Mouse (Mus musculus): ENCODE data around the gene 2510039O18Rik. TPM values are rescaled to one million over a fixed set of nuclear protein-coding genes. Genes with fewer than 3 reads are reported as not detected.

Gene 2510039O18Rik
- total RNA-seq, 2 experiments from 2014 or later, result 27.0 to 27.9 TPM

GRCm38 (mm10) chr4:147976237-147976636 lies 35.5 kb downstream of the 2510039O18Rik start:
- DNase-seq (ENCODE audit: low spot score in 2 of 2), result no peak
- TF ChIP-seq CTCF (conservative IDR thresholded peaks at IDR 0.05), result no peak
- H3K27ac ChIP-seq, result no peak overlapping the region
- H3K4me3 ChIP-seq, result no peak overlapping the region

- no peak overlapping the region for H3K4me3 ChIP-seq
- no peak for DNase-seq (ENCODE audit: low spot score in 2 of 2)
- TF ChIP-seq CTCF (conservative IDR thresholded peaks at IDR 0.05), result no peak
- no peak overlapping the region for H3K27ac ChIP-seq
These were observed 37.0 kb downstream of the 2510039O18Rik start for GRCm38 (mm10) chr4:147977726-147978125.

- no peak overlapping the region for H3K4me3 ChIP-seq
- DNase-seq (ENCODE audit: low spot score in 2 of 2), result no peak
- TF ChIP-seq CTCF (conservative IDR thresholded peaks at IDR 0.05), result no peak
- no peak overlapping the region for H3K27ac ChIP-seq
These were observed 37.7 kb downstream of the 2510039O18Rik start for GRCm38 (mm10) chr4:147978391-147978790.

- Histone ChIP-seq H3K27ac (no peak overlapping the region), H3K4me3 (no peak overlapping the region)
- DNase-seq (ENCODE audit: low spot score in 2 of 2), result no peak
- no peak for TF ChIP-seq CTCF (conservative IDR thresholded peaks at IDR 0.05)
These were observed 38.8 kb downstream of the 2510039O18Rik start for GRCm38 (mm10) chr4:147979441-147979860.

GRCm38 (mm10) chr4:147985205-147986132 lies 44.8 kb downstream of the 2510039O18Rik start, which contains the start of gene Nppb:
Gene Nppb (plus strand): TSS chr4:147985788.
- TF ChIP-seq CTCF (conservative IDR thresholded peaks at IDR 0.05), result no peak
- no peak for DNase-seq (ENCODE audit: low spot score in 2 of 2)
- Histone ChIP-seq H3K27ac (no peak within 1 kb of the TSS), H3K4me3 (no peak within 1 kb of the TSS)

- no peak overlapping the region for H3K4me3 ChIP-seq
- H3K27ac ChIP-seq, result no peak overlapping the region
- no peak for TF ChIP-seq CTCF (conservative IDR thresholded peaks at IDR 0.05)
- DNase-seq (ENCODE audit: low spot score in 2 of 2), result no peak
These were observed 52.9 kb downstream of the 2510039O18Rik start for GRCm38 (mm10) chr4:147993571-147994095.

GRCm38 (mm10) chr4:147995311-147995710 lies 54.6 kb downstream of the 2510039O18Rik start:
- no peak overlapping the region for H3K4me3 ChIP-seq
- no peak for TF ChIP-seq CTCF (conservative IDR thresholded peaks at IDR 0.05)
- DNase-seq (ENCODE audit: low spot score in 2 of 2), result no peak
- no peak overlapping the region for H3K27ac ChIP-seq

Other genes starting within 250 kb of the 2510039O18Rik start
- under 1 TPM in 1 of 2 experiments, not detected in 1; 0.15 TPM for gene Zfp534, start 238.3 kb upstream of the 2510039O18Rik start, total RNA-seq (2021)
- 1 to 10 TPM; 1.8 to 2.2 TPM for gene Zfp984, start 131.1 kb upstream of the 2510039O18Rik start, total RNA-seq (2021)
- 10 to 100 TPM; 22.3 to 22.6 TPM for gene Zfp933, start 92.5 kb upstream of the 2510039O18Rik start, total RNA-seq (2021)
- 10 to 100 TPM; 19.9 to 26.5 TPM for gene Miip, start 72.1 kb upstream of the 2510039O18Rik start, total RNA-seq (2021)
- gene Fv1, start 71.9 kb upstream of the 2510039O18Rik start, total RNA-seq (2021), result 1 to 10 TPM; 8.8 to 9.5 TPM
- gene Mfn2, start 36.2 kb upstream of the 2510039O18Rik start, total RNA-seq (2021), result 100 to 1,000 TPM; 198 to 200 TPM
- gene Plod1, start 4.1 kb upstream of the 2510039O18Rik start, total RNA-seq (2021), result 10 to 100 TPM; 16.4 to 21.5 TPM
- gene Nppb, start 44.9 kb downstream of the 2510039O18Rik start, total RNA-seq (2021), result not detected
- not detected for gene Nppa, start 59.8 kb downstream of the 2510039O18Rik start, total RNA-seq (2021)
- 10 to 100 TPM; 77.0 to 77.6 TPM for gene Clcn6, start 97.9 kb downstream of the 2510039O18Rik start, total RNA-seq (2021)
- 10 to 100 TPM; 33.5 to 37.2 TPM for gene Mthfr, start 98.2 kb downstream of the 2510039O18Rik start, total RNA-seq (2021)
- 1 to 10 TPM; 7.2 to 9.8 TPM for gene Agtrap, start 147.1 kb downstream of the 2510039O18Rik start, total RNA-seq (2021)
- gene Mad2l2, start 189.5 kb downstream of the 2510039O18Rik start, total RNA-seq (2021), result 10 to 100 TPM; 13.8 to 14.5 TPM
- 1 to 10 TPM in 1 of 2 experiments, under 1 TPM in 1; 0.83 to 1.0 TPM for gene Draxin, start 189.8 kb downstream of the 2510039O18Rik start, total RNA-seq (2021)
- gene Fbxo6, start 211.2 kb downstream of the 2510039O18Rik start, total RNA-seq (2021), result 10 to 100 TPM; 25.4 to 29.8 TPM
- 100 to 1,000 TPM; 136 to 141 TPM for gene Fbxo44, start 219.6 kb downstream of the 2510039O18Rik start, total RNA-seq (2021)
- 100 to 1,000 TPM in 1 of 2 experiments, 10 to 100 TPM in 1; 99.8 to 106 TPM for gene Fbxo2, start 219.7 kb downstream of the 2510039O18Rik start, total RNA-seq (2021)